Mouse (Mus musculus) liver, embryonic 14.5 days (tissue): ENCODE measurements around the gene Zfp780b.
"Not testable (repeated sequence)": the region's sequence is repeated elsewhere in the genome, so short reads cannot be mapped to it uniquely, and the experiment has no call there.

Source experiments
- CTCF ChIP-seq: IDR thresholded peaks from 2 replicates; pipeline ENCODE4 v1.5.1; 2016; ENCODE audit warnings: antibody characterized with exemption, low read depth, control low read depth
- EP300 ChIP-seq: IDR thresholded peaks from 2 replicates; pipeline ENCODE4 v1.6.1; 2016; ENCODE audit warnings: antibody characterized with exemption, low read depth

- not testable (repeated sequence) for TF ChIP-seq CTCF, EP300
These were observed 68.0 kb downstream of the Zfp780b start for GRCm38 (mm10) chr7:27910952-27911351.
